Mouse (Mus musculus) lung, embryonic 16.5 days (tissue): ENCODE results near the gene Hinfp. TPM values are rescaled to one million over a fixed set of nuclear protein-coding genes. Genes with fewer than 3 reads are reported as not detected.
"Not testable (repeated sequence)": the region's sequence is repeated elsewhere in the genome, so short reads cannot be mapped to it uniquely, and the experiment has no call there.

Experiments
- ATAC-seq: fragments of 200-750 bp; cut with Nextera tagmentation; 2 replicates; pipeline ENCODE4 v1.8.0; 2017; ENCODE audit warnings: low read depth, mild to moderate bottlenecking, moderate library complexity
- H3K27ac ChIP-seq: fragments of 300-500 bp; sonication (generic); 2 replicates; pipeline ENCODE4 v1.5.1; 2014; ENCODE audit warnings: mild to moderate bottlenecking, control low read depth, low read length
- H3K27me3 ChIP-seq: fragments of 300-500 bp; sonication (generic); 2 replicates; pipeline ENCODE4 v1.6.1; 2014; ENCODE audit warnings: low read depth, low read length, mixed read lengths; ENCODE audit not compliant: control insufficient read depth, insufficient read depth
- H3K36me3 ChIP-seq: fragments of 300-500 bp; sonication (generic); 2 replicates; pipeline ENCODE4 v1.6.1; 2014; ENCODE audit warnings: low read length; ENCODE audit not compliant: control insufficient read depth, insufficient read depth
- H3K4me1 ChIP-seq: fragments of 300-500 bp; sonication (generic); replicated peaks from 2 replicates; pipeline ENCODE4 v1.6.1; 2014; ENCODE audit warnings: low read length, mixed read lengths; ENCODE audit not compliant: control insufficient read depth, insufficient read depth
- H3K4me2 ChIP-seq: fragments of 300-500 bp; sonication (generic); 2 replicates; pipeline ENCODE4 v1.6.1; 2014; ENCODE audit warnings: low read depth, low read length, control low read depth
- H3K4me3 ChIP-seq: fragments of 300-500 bp; sonication (generic); 2 replicates; pipeline ENCODE4 v1.5.1; 2014; ENCODE audit warnings: mild to moderate bottlenecking, low read length, control low read depth
- H3K9ac ChIP-seq: fragments of 300-500 bp; sonication (generic); 2 replicates; pipeline ENCODE4 v1.6.1; 2014; ENCODE audit warnings: low read length, control low read depth
- H3K9me3 ChIP-seq: fragments of 300-500 bp; sonication (generic); 2 replicates; pipeline ENCODE4 v1.6.1; 2016; ENCODE audit warnings: low read length; ENCODE audit not compliant: control insufficient read depth
- WGBS: fragments of 180-500 bp; shearing (Covaris S2); extraction: QIAGEN DNeasy Blood & Tissue Kit; methylation state at CpG from one replicate; pipeline ENCODE4 v1.1.7; 2014; 5-methylcytosine and 5-hydroxymethylcytosine counted together
- polyA plus RNA-seq: library from polyadenylated mRNA; unstranded; fragments of >200 nt; fragmentation: Nextera tagmentation; extraction: Ambion mirVana; gene quantifications from 2 replicates; pipeline ENCODE4 v1.2.1, GENCODE M21; 2015

Hinfp gene
- polyA plus RNA-seq, 1 experiment from 2014 or later: 25.1 TPM

DNA sequence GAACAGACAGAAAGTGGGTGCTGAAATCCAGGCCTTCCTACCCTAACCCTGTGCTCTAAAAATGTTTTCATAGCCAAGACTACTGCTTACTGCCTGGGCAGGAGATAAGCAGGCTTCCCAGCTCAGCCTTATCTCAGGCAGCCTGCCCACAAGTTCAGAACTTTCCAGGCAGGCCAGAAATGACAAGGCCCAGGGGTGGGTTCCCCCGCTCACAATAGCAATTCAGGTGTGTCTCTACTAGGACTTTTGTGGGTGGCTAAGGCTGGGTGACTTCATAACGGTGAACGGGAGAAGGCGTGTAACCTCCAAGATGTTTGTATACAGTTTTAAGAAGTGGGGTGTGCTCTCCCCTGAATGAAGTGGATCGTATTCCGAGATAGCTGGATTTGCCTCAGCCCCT lies 37.8 kb upstream of the Hinfp start:
- ATAC-seq: peak; percentile 18; the same call in 1 of the 2 replicates

DNA sequence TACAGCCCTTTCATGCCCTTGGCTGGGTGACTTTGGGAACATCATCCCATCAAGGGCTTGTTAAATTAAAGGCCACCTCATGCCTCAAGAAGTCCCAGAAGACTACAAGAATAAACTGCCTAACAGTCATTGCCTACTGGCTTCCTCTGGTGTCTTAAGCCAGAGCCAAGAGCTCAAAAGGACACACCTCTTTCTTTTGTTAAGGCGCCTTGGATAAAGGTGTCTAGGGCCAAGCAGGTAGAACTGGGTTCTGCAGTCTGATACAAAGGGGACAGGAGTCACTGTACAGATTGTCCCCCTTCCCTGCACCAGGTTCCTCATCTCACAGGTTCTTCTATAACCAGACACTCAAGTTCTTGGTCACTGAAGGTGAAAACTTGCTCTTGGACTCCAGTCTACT lies 37.1 kb upstream of the Hinfp start:
- ATAC-seq: no peak
- H3K27ac ChIP-seq: no peak overlapping the region
- no peaks in the 10 kb centered on the region for H3K9me3 ChIP-seq
- H3K9ac ChIP-seq: peak overlapping the region; percentile 93
- WGBS: 78% methylated on average over 1 of the region's 1 CpGs
- no peaks in the 10 kb centered on the region for H3K27me3 ChIP-seq
- H3K36me3 ChIP-seq: peaks cover 18% of the 10 kb centered on the region
- H3K4me1 ChIP-seq: peaks cover 18% of the 10 kb centered on the region
- peak overlapping the region; percentile 94; the same call in 1 of the 2 replicates for H3K4me3 ChIP-seq
- H3K4me2 ChIP-seq: peak overlapping the region; percentile 74

More for the DNA sequence above, 37.8 kb upstream of the Hinfp start:
- WGBS: 3% methylated on average over 6 of the region's 6 CpGs
- Histone ChIP-seq H3K9ac (peak overlapping the region; percentile 93), H3K36me3 (peaks cover 24% of the 10 kb centered on the region), H3K27me3 (no peaks in the 10 kb centered on the region), H3K4me2 (peak overlapping the region; percentile 74), H3K4me3 (peak overlapping the region; percentile 94), H3K4me1 (peaks cover 16% of the 10 kb centered on the region), H3K9me3 (no peaks in the 10 kb centered on the region), H3K27ac (peak overlapping the region; percentile 99)

DNA sequence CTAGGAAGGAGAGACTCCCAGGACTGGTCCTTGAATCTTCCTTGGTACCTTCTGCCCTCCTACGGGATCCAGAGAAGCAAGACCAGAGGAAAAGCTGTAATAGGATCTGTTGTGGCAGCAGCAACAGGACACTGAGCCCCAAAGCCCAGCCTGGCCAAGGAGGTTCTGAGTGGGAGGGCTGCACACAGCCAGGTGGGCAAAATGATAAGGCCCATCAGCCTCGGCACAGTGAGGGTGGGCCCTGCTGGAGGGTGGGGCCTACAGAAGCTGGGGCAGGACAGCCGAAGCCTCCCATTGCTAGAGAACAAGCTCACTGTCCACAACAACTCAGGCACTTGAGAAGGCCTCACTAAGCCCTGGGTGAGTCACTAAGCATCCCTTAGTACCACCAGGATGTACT lies 36.7 kb upstream of the Hinfp start:
- no peak overlapping the region for H3K4me2 ChIP-seq
- ATAC-seq: no peak
- H3K27ac ChIP-seq: no peak overlapping the region
- H3K36me3 ChIP-seq: peaks cover 13% of the 10 kb centered on the region
- H3K4me1 ChIP-seq: peaks cover 23% of the 10 kb centered on the region
- H3K9ac ChIP-seq: 0 out of 2 replicates have a peak overlapping the region, but pooled peaks have one; percentile 93
- no peaks in the 10 kb centered on the region for H3K27me3 ChIP-seq
- H3K9me3 ChIP-seq: no peaks in the 10 kb centered on the region
- H3K4me3 ChIP-seq: no peak overlapping the region
- 57% methylated on average over 3 of the region's 3 CpGs for WGBS

DNA sequence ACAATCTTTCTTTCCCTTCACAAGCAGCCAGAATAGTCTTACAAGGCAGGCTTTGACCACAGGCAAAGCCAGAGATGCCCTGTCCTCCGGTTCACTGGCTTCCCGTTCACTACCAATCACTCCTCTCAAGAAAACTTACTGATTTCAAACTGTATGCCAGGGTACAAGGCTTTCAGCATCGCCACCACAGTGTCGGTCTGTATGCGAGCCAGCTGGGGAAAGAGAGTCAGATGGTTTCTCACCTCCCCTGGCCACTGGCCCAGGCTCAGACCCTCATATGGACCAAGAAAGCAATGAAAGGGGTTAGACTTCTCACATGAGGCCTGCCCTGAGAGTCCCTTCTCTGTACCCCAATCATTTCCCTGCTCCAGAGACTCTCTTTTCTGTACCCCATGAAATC lies 36.0 kb upstream of the Hinfp start:
- no peaks in the 10 kb centered on the region for H3K27me3 ChIP-seq
- no peak for ATAC-seq
- H3K4me2 ChIP-seq: no peak overlapping the region
- H3K36me3 ChIP-seq: peaks cover 12% of the 10 kb centered on the region; the same call in 1 of the 2 replicates
- no peak overlapping the region for H3K27ac ChIP-seq
- no peaks in the 10 kb centered on the region for H3K9me3 ChIP-seq
- no peak overlapping the region for H3K4me3 ChIP-seq
- H3K9ac ChIP-seq: no peak overlapping the region
- 84% methylated on average over 5 of the region's 5 CpGs for WGBS
- H3K4me1 ChIP-seq: peaks cover 30% of the 10 kb centered on the region

DNA sequence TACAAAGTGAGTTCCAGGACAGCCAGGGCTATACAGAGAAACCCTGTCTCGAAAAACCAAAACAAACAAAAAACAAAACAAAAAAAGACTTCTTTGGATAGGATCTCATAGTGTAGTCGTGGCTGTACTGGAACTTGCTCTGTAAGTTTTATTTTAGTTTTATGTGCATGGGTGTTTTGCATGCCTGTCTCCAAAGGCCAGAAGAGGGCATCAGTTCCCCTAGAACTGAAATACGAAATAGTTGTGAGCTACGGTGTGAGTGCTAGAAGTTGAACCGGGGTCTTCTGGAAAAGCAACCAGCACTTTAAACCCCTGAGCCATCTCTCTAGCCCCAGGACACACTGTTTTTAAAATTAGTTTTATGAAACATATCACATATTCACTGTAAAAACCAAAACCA lies 33.1 kb upstream of the Hinfp start:
- ATAC-seq: no peak
- WGBS: 72% methylated on average over 5 of the region's 5 CpGs

DNA sequence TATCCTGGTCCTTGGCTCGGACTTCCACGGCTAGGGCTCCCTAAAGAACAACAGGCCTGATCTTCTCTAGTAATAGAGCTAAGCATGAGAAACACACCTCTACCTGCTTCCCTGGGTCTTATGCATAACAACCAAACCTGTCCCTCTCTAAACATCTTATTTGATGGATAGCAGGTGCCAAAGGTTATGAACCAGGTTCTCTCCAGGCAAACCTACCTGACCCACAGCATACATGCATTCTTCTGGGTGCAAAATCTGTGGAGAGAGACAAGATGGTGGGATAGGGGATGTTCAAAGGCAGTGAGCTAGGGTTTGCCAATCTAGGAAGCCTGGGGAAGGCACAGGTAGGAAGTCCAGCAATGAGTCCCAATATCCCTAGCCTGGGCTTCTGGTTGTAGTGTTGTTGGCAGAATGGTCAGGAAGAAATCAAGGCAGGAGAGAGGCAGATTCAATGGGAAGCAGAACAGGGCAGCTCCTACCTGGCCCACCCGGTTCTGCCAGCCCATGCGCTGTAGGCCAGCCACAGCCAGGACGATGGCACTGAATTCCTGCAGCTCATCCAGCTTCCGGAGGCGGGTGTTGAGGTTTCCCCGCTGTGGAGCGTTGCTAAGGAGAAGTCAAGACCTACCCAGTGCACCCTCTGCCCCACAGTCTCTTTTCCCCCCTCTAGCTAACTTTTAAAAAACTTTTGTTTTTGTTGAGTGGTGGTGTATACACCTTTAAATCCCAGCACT lies 32.1 kb upstream of the Hinfp start:
- peaks cover 24% of the 10 kb centered on the region for H3K36me3 ChIP-seq
- H3K9ac ChIP-seq: peak overlapping the region; percentile 59; the same call in 1 of the 2 replicates
- H3K9me3 ChIP-seq: no peaks in the 10 kb centered on the region
- H3K4me1 ChIP-seq: peaks cover 19% of the 10 kb centered on the region
- peak overlapping the region; percentile 72 for H3K4me2 ChIP-seq
- H3K27me3 ChIP-seq: no peaks in the 10 kb centered on the region
- 53% methylated on average over 9 of the region's 9 CpGs for WGBS
- ATAC-seq: no peak
- H3K27ac ChIP-seq: no peak overlapping the region
- peak overlapping the region; percentile 91 for H3K4me3 ChIP-seq

More for the DNA sequence above, 33.1 kb upstream of the Hinfp start:
- Histone ChIP-seq H3K4me1 (peaks cover 27% of the 10 kb centered on the region), H3K9me3 (no peaks in the 10 kb centered on the region), H3K4me3 (no peak overlapping the region), H3K36me3 (peaks cover 14% of the 10 kb centered on the region), H3K9ac (no peak overlapping the region), H3K27ac (no peak overlapping the region), H3K27me3 (no peaks in the 10 kb centered on the region), H3K4me2 (no peak overlapping the region)

DNA sequence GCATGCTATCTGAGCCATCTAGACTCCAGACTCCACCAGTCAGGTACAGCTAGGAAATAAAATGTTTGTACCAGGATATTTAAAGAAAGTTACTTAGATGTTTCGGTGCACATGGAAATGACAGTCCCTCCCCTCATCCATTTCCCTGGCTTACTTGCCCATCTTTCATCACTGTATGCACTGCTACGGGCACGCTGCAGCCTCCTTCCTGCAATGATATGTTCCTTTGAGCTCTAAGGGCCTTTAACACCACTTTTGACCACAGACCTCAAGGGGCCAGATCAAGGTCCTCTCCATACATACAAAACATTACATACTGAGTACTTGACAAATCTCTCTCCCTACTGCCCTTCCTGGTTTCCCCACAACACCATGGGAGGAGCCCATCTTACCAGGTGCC lies 31.5 kb upstream of the Hinfp start:
- peak overlapping the region; percentile 91 for H3K4me3 ChIP-seq
- no peak for ATAC-seq
- peak overlapping the region; percentile 59 for H3K9ac ChIP-seq
- H3K4me2 ChIP-seq: peak overlapping the region; percentile 72
- WGBS: 43% methylated on average over 3 of the region's 3 CpGs
- no peaks in the 10 kb centered on the region for H3K27me3 ChIP-seq
- H3K4me1 ChIP-seq: peaks cover 15% of the 10 kb centered on the region
- H3K27ac ChIP-seq: no peak overlapping the region
- peaks cover 27% of the 10 kb centered on the region for H3K36me3 ChIP-seq
- H3K9me3 ChIP-seq: no peaks in the 10 kb centered on the region

DNA sequence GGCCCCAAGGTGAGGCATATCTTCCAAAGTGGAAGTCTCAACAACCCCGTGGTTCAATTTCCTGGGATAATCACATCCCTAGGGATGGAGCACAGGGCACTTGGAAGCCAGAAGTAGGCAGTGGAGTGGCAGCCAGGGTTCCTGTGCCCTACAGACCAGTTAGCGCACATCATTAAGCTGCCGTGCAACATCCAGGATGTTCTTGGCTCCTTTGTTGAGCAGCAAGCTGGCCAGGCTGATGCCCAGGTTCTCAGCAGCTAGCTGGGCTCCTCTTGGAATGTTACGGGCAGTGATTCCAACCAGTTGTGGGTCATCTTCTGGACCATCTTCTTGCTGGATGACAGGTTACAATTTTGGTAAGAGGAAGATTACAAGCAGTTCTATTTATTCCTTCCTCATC lies 31.0 kb upstream of the Hinfp start:
- Histone ChIP-seq H3K9ac (peak overlapping the region; percentile 59), H3K4me3 (peak overlapping the region; percentile 91), H3K4me2 (peak overlapping the region; percentile 72), H3K36me3 (peaks cover 29% of the 10 kb centered on the region), H3K4me1 (peaks cover 15% of the 10 kb centered on the region)
- 31% methylated on average over 4 of the region's 4 CpGs for WGBS
- not testable (repeated sequence) for H3K27me3 ChIP-seq, ATAC-seq, H3K27ac ChIP-seq, H3K9me3 ChIP-seq

DNA sequence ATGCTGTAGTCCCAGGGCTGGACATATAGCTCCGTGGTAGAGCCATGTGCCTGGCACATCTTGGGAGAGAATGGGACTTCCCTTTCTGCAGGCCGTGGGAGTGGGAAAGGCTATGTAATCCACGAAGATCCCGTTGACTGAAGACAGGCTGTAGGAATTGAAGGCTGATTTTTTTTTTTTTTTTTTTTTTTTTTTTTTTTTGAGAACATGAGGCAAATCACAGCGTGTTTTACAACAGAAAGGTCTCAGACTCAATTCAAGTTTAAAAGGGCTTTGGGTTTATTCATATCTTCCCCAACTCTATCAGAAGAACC lies 30.6 kb upstream of the Hinfp start:
- peak overlapping the region; percentile 91 for H3K4me3 ChIP-seq
- peak overlapping the region; percentile 98 for H3K27ac ChIP-seq
- no peak for ATAC-seq
- peak overlapping the region; percentile 72 for H3K4me2 ChIP-seq
- peaks cover 30% of the 10 kb centered on the region for H3K36me3 ChIP-seq
- no peaks in the 10 kb centered on the region for H3K27me3 ChIP-seq
- H3K4me1 ChIP-seq: peaks cover 15% of the 10 kb centered on the region
- peak overlapping the region; percentile 98 for H3K9ac ChIP-seq
- H3K9me3 ChIP-seq: no peaks in the 10 kb centered on the region
- 4% methylated on average over 5 of the region's 5 CpGs for WGBS
